Mouse (Mus musculus) liver, embryonic 11.5 days (tissue): Measurements from ENCODE around the gene Rps6ka5. TPM values are rescaled to one million over a fixed set of nuclear protein-coding genes. Genes with fewer than 3 reads are reported as not detected.

Source experiments
- ATAC-seq: fragments of 200-750 bp; cut with Nextera tagmentation; replicated peaks from 2 replicates; pipeline ENCODE4 v1.8.0; 2017; ENCODE audit warnings: moderate number of reproducible peaks, mild to moderate bottlenecking, moderate TSS enrichment, moderate library complexity; ENCODE audit not compliant: low FRiP score
- DNase-seq: peaks from one replicate; pipeline ENCODE4 v3.0.0-alpha.2; 2017; ENCODE audit warnings: low spot score
- H3K27ac ChIP-seq: fragments of 300-500 bp; sonication (generic); 2 replicates; pipeline ENCODE4 v1.5.1; 2014; ENCODE audit warnings: mild to moderate bottlenecking, low read depth, low read length, control low read depth
- H3K27me3 ChIP-seq: fragments of 300-500 bp; sonication (generic); replicated peaks from 2 replicates; pipeline ENCODE4 v1.6.1; 2014; ENCODE audit warnings: low read length, mixed read lengths; ENCODE audit not compliant: control insufficient read depth, insufficient read depth
- H3K36me3 ChIP-seq: fragments of 300-500 bp; sonication (generic); 2 replicates; pipeline ENCODE4 v1.6.1; 2014; ENCODE audit warnings: mild to moderate bottlenecking, low read length, moderate library complexity, mixed read lengths; ENCODE audit not compliant: control insufficient read depth, insufficient read depth
- H3K4me1 ChIP-seq: fragments of 300-500 bp; sonication (generic); replicated peaks from 2 replicates; pipeline ENCODE4 v1.6.1; 2014; ENCODE audit warnings: low read length, mixed read lengths; ENCODE audit not compliant: control insufficient read depth, insufficient read depth
- H3K4me2 ChIP-seq: fragments of 300-500 bp; sonication (generic); 2 replicates; pipeline ENCODE4 v1.6.1; 2014; ENCODE audit warnings: mild to moderate bottlenecking, control low read depth, moderate library complexity
- H3K4me3 ChIP-seq: fragments of 300-500 bp; sonication (generic); 2 replicates; pipeline ENCODE4 v1.5.1; 2014; ENCODE audit warnings: low read depth, low read length, control low read depth
- H3K9ac ChIP-seq: fragments of 300-500 bp; sonication (generic); 2 replicates; pipeline ENCODE4 v1.6.1; 2014; ENCODE audit warnings: low read depth, low read length, control low read depth
- H3K9me3 ChIP-seq: fragments of 300-500 bp; sonication (generic); 2 replicates; pipeline ENCODE4 v1.6.1; 2016; ENCODE audit warnings: low read length, inconsistent platforms, mixed read lengths; ENCODE audit not compliant: control insufficient read depth
- WGBS: fragments of 180-500 bp; shearing (Covaris S2); extraction: QIAGEN DNeasy Blood & Tissue Kit; methylation state at CpG from one replicate; pipeline ENCODE4 v1.1.7; 2014; 5-methylcytosine and 5-hydroxymethylcytosine counted together
- polyA plus RNA-seq: library from polyadenylated mRNA; unstranded; fragments of >200 nt; fragmentation: Nextera tagmentation; extraction: Ambion mirVana; gene quantifications from 2 replicates; pipeline ENCODE4 v1.2.1, GENCODE M21; 2014

Gene Rps6ka5
- 2.5 and 3.0 TPM in 2 replicates for polyA plus RNA-seq

DNA sequence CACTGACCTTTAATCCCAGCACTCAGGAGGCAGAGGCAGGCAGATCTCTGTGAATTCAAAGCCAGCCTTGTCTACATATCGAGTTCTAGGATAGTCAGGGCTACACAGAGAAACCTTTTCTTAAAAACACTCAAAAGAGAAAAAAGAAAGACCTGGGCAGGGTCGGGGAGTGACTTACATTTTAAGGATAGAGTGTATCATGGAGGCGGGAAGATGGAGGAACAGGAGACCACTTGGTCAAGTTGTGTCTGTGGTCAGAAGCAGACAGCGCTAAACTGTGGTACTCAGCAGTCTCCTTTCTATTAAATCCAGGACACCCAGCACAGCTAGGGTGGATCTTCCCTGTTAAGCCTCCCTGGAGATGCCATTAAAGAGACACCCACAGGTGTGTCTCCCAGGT is at the start of gene Rps6ka5:
Gene Rps6ka5 (minus strand): TSS at position 333 of the 400 bp plus-strand sequence.
- Histone ChIP-seq H3K27ac (no peak within 1 kb of the TSS), H3K4me2 (peak within 1 kb of the TSS; percentile 94), H3K9ac (no peak within 1 kb of the TSS), H3K9me3 (no peaks in the 10 kb centered on the region), H3K4me3 (no peak within 1 kb of the TSS), H3K36me3 (no peaks in the 10 kb centered on the region), H3K4me1 (peaks cover 5% of the 10 kb centered on the region; the same call in 1 of the 2 replicates), H3K27me3 (no peaks in the 10 kb centered on the region)
- ATAC-seq (no peak), DNase-seq (no peak)
- 91% methylated on average over 4 of the region's 4 CpGs for WGBS

DNA sequence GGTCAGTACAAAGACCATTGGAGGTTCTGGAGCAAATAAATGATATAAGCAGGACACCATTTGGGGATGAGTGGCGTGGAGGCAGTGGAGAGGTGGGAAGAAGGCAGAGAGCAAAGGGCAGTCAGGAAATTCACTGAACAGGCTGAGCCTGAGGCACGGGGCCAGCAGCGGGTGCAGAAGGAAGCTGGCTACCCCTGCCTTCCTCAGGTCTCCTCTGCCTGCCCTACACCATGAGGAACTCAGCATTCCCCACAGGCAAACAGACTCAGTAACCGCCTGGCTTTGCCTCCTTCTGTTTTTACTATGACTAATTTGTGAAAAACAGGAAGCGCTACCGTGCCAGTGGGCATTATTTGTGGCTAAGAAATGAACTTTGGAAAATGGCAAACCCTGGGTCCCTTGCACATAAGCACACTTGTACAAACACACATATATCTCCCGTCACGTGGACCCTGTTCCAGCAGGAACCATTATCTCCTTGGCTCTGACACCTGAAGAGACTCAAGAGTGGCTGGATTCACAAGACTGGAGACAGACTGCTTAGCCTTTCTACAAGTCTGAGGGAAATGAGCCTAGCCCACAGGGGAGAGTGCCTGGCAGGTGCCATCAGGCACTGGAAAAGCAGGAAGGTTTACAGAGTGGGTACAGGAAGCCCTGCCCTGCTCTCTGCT is 49.3 kb upstream of the Rps6ka5 start:
- DNase-seq: no peak
- WGBS: 58% methylated on average over 8 of the region's 8 CpGs

DNA sequence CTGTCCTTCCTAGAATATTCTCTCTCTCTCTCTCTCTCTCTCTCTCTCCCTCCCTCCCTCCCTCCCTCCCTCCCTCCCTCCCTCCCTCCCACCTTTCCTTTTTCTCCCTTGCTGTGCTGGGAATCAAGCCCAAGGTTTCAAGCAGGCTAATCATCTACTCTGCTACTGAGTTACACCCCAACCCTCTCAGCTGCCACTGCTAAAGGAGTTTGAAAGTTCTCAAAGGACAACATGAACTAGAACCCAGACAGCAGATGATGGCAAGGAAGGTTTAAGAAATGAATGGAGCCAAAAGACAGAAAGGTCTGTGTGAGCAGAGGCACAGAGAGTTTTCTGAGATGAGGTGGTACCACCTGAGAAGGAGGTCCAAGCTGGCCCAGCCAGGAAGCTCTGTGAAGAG is 48.5 kb upstream of the Rps6ka5 start:
- no peak for ATAC-seq
- Histone ChIP-seq H3K27me3 (no peaks in the 10 kb centered on the region), H3K9ac (no peak overlapping the region), H3K36me3 (no peaks in the 10 kb centered on the region), H3K4me1 (no peaks in the 10 kb centered on the region), H3K9me3 (no peaks in the 10 kb centered on the region), H3K4me3 (no peak overlapping the region), H3K27ac (no peak overlapping the region), H3K4me2 (no peak overlapping the region)
- no peak for DNase-seq

More for the DNA sequence above, 49.3 kb upstream of the Rps6ka5 start:
- Histone ChIP-seq H3K4me1 (no peaks in the 10 kb centered on the region), H3K9ac (no peak overlapping the region), H3K27ac (no peak overlapping the region), H3K4me2 (no peak overlapping the region), H3K27me3 (no peaks in the 10 kb centered on the region), H3K36me3 (no peaks in the 10 kb centered on the region), H3K4me3 (no peak overlapping the region), H3K9me3 (no peaks in the 10 kb centered on the region)
- ATAC-seq: no peak

DNA sequence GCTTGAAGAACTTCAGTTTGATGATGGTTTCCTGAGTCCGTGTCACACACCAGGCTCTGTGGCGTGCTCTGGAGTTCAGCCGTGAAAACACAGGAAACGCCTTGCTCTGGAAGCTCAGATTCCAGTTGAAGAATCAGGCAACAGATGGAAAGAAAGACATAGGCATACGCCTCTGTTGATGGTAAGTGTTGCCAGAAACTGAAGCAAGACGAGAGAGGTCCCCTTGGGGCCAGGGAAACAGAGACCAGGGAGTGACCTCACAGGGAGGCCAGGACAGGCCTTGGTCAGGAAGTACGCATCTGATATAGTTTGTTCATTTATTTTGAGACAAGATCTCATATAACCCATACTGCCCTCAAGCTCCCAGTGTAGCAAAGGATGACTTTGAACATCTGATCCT is 48.0 kb upstream of the Rps6ka5 start:
- Histone ChIP-seq H3K9me3 (no peaks in the 10 kb centered on the region), H3K9ac (no peak overlapping the region), H3K4me1 (no peaks in the 10 kb centered on the region), H3K27me3 (no peaks in the 10 kb centered on the region), H3K27ac (no peak overlapping the region), H3K36me3 (no peaks in the 10 kb centered on the region), H3K4me2 (no peak overlapping the region), H3K4me3 (no peak overlapping the region)
- DNase-seq (no peak), ATAC-seq (no peak)
- 80% methylated on average over 7 of the region's 7 CpGs for WGBS

DNA sequence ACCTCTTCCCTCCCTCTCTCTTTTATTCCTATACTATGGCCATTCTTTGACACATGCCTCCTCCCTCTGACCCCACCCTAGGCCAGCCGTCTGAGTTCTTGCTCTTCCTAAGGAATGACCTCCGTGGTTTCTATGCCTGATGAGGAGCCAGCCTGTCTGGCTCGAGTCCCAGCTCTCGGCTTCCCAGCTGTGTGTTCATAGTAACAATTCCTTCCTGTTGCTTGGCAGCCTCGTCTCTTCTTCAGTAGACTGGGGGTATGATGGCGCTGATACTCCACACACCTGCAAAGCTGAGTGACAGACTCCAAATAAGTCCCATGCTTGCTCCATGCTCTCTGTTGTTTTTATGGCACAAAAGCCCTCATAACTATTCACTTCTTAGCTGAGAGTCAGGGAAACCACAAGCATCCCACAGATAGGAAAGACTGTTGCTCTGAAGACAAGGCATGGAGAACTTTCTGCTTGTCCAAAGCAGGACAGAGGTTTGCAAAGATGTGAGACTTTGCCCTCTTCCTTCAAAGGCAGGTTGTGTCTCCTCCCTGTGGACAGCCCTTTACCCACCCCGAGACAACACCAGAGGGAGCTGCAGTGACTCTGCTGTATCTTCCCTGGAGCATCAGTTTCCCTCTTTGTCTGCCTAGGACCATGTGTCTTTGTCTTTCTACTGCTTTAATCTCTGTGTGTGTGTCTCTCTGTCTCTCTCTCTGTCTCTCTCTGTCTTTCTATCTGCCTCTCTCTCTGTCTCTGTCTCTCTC is 45.6 kb upstream of the Rps6ka5 start:
- 43% methylated on average over 7 of the region's 7 CpGs for WGBS
- Histone ChIP-seq H3K9ac (no peak overlapping the region), H3K4me1 (no peaks in the 10 kb centered on the region), H3K4me3 (no peak overlapping the region), H3K27ac (no peak overlapping the region), H3K9me3 (no peaks in the 10 kb centered on the region), H3K4me2 (no peak overlapping the region), H3K27me3 (no peaks in the 10 kb centered on the region), H3K36me3 (no peaks in the 10 kb centered on the region)
- ATAC-seq (no peak), DNase-seq (no peak)

DNA sequence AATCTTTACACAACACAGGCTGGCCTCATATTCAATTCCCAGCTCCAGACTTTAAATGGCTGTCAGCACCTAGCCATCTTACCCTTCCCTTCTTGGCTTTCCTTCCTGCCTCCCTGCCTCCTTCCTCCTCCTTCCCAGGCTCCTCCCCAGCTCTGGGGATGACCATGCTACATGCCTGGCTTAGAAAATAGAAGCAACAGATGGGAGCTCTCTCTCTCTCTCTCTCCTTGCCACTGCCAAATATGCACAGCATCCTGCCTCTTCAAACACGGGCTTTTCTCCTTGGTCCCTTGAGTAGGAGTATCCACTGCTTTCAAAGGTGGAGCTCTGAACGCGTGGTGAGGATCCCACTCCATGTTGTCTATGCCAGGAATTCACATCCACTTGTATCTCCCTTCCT is 44.0 kb upstream of the Rps6ka5 start:
- Histone ChIP-seq H3K4me1 (no peaks in the 10 kb centered on the region), H3K4me2 (no peak overlapping the region), H3K9me3 (no peaks in the 10 kb centered on the region), H3K9ac (no peak overlapping the region), H3K36me3 (no peaks in the 10 kb centered on the region), H3K27ac (no peak overlapping the region), H3K4me3 (no peak overlapping the region), H3K27me3 (no peaks in the 10 kb centered on the region)
- no peak for DNase-seq
- WGBS: 75% methylated on average over 3 of the region's 3 CpGs
- ATAC-seq: no peak

DNA sequence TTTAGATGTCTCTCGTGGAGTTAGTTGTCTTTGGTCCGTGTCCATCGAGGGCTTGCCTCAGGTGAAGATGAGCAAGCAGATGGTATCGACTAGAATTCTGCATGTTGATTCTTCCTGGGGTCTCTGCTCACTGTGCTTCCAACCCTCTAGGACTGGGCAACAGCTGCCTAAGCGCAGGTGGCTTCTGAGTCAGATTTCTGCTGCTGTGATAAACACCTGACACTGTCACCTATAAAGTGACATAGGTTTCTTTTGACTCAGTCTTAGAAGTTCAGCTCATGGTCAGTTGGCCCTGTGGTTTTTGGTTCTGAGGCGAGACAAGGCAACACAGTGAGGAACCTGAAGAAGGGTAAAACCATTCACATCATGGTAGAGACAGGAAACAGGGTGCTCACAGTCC is 43.1 kb upstream of the Rps6ka5 start:
- ATAC-seq (no peak), DNase-seq (no peak)
- 84% methylated on average over 6 of the region's 6 CpGs for WGBS
- no peak overlapping the region for H3K9ac ChIP-seq
- no peaks in the 10 kb centered on the region for H3K4me1 ChIP-seq
- no peaks in the 10 kb centered on the region for H3K36me3 ChIP-seq
- no peak overlapping the region for H3K4me2 ChIP-seq
- no peaks in the 10 kb centered on the region for H3K9me3 ChIP-seq
- H3K27ac ChIP-seq: no peak overlapping the region
- H3K4me3 ChIP-seq: no peak overlapping the region
- no peaks in the 10 kb centered on the region for H3K27me3 ChIP-seq

DNA sequence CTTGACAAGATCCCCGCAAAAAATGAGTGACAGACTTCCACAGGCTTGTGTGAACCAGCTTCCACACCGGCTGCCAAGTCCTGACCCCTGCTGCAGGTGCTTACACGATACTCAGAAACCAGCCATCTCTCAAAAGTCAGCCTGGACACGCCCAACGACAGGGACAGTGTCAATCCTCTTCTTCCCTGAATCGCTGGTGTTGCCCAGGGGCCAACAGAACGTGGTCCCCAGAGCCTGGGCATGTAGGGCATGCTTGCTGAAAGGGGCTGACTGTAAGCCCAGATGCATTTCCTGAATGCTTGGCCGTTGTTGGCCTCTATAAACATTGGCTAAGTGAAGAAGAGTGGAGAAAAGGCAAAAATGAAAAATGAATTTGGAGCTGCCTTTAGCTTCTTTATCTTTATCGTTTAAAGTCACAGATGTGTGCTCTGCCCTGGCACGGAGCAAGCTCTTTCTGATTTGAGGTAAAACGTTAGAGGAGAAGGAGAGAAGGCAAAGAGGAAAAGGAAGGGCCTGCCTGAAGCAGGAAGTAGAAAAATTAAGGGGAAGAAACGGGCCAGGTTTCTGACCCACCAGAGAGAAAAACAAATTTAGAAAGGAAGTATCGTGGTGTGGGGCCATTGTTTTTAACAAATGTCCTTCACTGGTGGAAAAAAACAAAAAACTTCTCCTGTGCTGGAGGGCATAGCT is 37.7 kb upstream of the Rps6ka5 start:
- no peak; the same call in 1 of the 2 replicates for ATAC-seq

More for the DNA sequence above, 37.7 kb upstream of the Rps6ka5 start:
- Histone ChIP-seq H3K4me1 (no peaks in the 10 kb centered on the region), H3K27ac (no peak overlapping the region), H3K4me3 (no peak overlapping the region), H3K9me3 (no peaks in the 10 kb centered on the region), H3K9ac (no peak overlapping the region), H3K27me3 (no peaks in the 10 kb centered on the region), H3K36me3 (no peaks in the 10 kb centered on the region), H3K4me2 (no peak overlapping the region)
- 42% methylated on average over 13 of the region's 13 CpGs for WGBS
- no peak for DNase-seq
